Mouse (Mus musculus): Measurements from ENCODE around the gene Zkscan4. TPM values are rescaled to one million over a fixed set of nuclear protein-coding genes. Genes with fewer than 3 reads are reported as not detected.

The Zkscan4 gene
- not detected in 2 replicates for total RNA-seq (2023)

GRCm38 (mm10) chr13:21478759-21479670 lies at the start of gene Zkscan4, which contains the start of gene Gm10065:
Zkscan4 (plus strand) TSS chr13:21478907.
Gm10065 (minus strand) TSS chr13:21479441.

DNA sequence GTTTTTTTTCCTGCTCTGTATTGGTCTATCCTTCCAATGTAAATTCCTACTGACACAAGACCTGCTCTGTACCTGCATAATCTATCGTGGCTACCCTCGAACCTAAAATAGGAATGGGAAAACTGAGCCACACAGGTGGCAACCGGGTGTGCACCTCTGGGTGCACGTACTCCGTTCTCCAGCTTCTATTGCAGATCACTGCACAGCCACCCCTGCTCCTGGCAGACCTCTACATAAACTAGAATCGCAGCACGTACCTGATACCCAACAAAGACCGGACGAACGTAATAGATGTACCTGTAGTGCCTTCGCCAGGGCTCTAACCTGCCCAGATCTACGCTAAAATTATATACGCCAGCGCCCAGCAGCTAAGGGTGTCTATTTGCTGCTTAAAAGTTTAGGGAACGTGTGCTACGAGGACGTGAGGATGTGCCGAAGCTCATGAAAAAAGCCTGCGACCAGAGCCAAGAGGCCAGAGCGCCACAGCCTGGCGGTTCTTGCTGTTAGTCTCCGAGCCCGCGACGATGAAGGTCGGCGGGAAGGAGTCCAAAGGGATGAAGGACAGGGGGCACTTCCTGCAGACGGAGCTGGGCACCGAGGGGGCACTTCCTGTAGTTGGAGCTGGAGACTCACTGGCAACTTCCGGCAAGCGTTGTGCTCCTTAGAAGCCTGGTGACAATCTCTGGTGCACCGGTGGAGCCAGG lies 38.1 kb upstream of the Zkscan4 start, which contains the start of gene Pgbd1:
Gene Pgbd1 (minus strand): TSS at position 556 of the 704 bp plus-strand sequence.

GRCm38 (mm10) chr13:21453449-21453848 lies 25.3 kb upstream of the Zkscan4 start, which contains the start of gene Zscan26:
Zscan26 (minus strand) TSS chr13:21453730.

GRCm38 (mm10) chr13:21468061-21469019 lies 10.4 kb upstream of the Zkscan4 start, which contains the start of gene Nkapl:
Nkapl (minus strand) TSS chr13:21468509.

GRCm38 (mm10) chr13:21495080-21495479 lies 16.4 kb downstream of the Zkscan4 start, which contains the start of gene AK157302:
AK157302 (plus strand) TSS chr13:21495223.

GRCm38 (mm10) chr13:21501182-21501581 lies 22.5 kb downstream of the Zkscan4 start, which contains the start of gene Gm11273:
Gm11273 (minus strand) TSS chr13:21501418.

DNA sequence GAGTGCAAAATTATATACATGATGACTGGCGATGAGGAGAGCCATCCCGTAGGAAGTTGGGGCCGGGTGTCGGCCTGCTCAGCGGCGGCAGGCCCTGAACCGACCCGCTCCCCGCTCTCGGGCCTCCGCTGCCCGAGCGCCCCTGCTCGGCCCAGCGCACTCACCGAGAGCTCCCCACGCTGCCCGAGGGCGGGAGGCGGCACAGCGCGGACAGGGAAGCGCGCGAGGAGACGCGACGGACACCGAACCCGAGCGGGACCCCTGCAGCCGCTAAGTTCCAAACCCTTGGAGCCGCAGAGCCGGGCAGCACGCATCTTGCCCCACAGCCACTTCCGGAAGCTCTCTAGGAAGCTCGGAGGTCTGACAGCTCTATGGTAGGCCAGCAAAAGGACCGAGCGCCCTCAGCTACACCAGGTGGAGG lies 52.1 kb downstream of the Zkscan4 start, which contains the start of gene Zkscan8:
Gene Zkscan8 (minus strand): TSS at position 340 of the 421 bp plus-strand sequence.

Other genes with a start within 250 kb of the Zkscan4 start
- gene Gpx5, start 186.2 kb upstream of the Zkscan4 start, total RNA-seq (2023): not detected in 2 replicates
- not detected in 2 replicates for gene Gpx6, start 166.8 kb upstream of the Zkscan4 start, total RNA-seq (2023)
- not detected in 2 replicates for gene Olfr1367, start 132.0 kb upstream of the Zkscan4 start, total RNA-seq (2023)
- gene Zscan12, start 116.1 kb upstream of the Zkscan4 start, total RNA-seq (2023): 1.3 and 2.0 TPM in 2 replicates
- 20.2 and 21.4 TPM in 2 replicates for gene Zkscan3, start 76.2 kb upstream of the Zkscan4 start, total RNA-seq (2023)
- gene Pgbd1, start 37.8 kb upstream of the Zkscan4 start, total RNA-seq (2023): 0.44 TPM in 1 of 2 replicates, not detected in the other
- gene Zscan26, start 25.2 kb upstream of the Zkscan4 start, total RNA-seq (2023): 5.4 and 6.6 TPM in 2 replicates
- not detected in 2 replicates for gene Nkapl, start 10.4 kb upstream of the Zkscan4 start, total RNA-seq (2023)
- gene Gm10065, start 534 bp downstream of the Zkscan4 start, total RNA-seq (2023): not detected in 2 replicates
- 4.7 and 5.3 TPM in 2 replicates for gene AK157302, start 16.3 kb downstream of the Zkscan4 start, total RNA-seq (2023)
- gene Gm11273, start 22.5 kb downstream of the Zkscan4 start, total RNA-seq (2023): 9.1 and 10.0 TPM in 2 replicates
- 2.6 and 3.3 TPM in 2 replicates for gene Zkscan8, start 52.2 kb downstream of the Zkscan4 start, total RNA-seq (2023)
- not detected in 2 replicates for gene Olfr1366, start 63.9 kb downstream of the Zkscan4 start, total RNA-seq (2023)
- not detected in 2 replicates for gene Olfr1535, start 81.0 kb downstream of the Zkscan4 start, total RNA-seq (2023)
- gene Olfr1364, start 102.9 kb downstream of the Zkscan4 start, total RNA-seq (2023): not detected in 2 replicates
- not detected in 2 replicates for gene Olfr1362, start 135.1 kb downstream of the Zkscan4 start, total RNA-seq (2023)
- not detected in 2 replicates for gene Olfr11, start 163.6 kb downstream of the Zkscan4 start, total RNA-seq (2023)
- not detected in 2 replicates for gene Olfr1361, start 184.5 kb downstream of the Zkscan4 start, total RNA-seq (2023)
- gene Olfr1360, start 198.5 kb downstream of the Zkscan4 start, total RNA-seq (2023): not detected in 2 replicates
- not detected in 2 replicates for gene Olfr1359, start 219.2 kb downstream of the Zkscan4 start, total RNA-seq (2023)
- 555 and 664 TPM in 2 replicates for gene Hist1h2bl, start 237.2 kb downstream of the Zkscan4 start, total RNA-seq (2023)
- 246 and 285 TPM in 2 replicates for gene Hist1h2ai, start 237.5 kb downstream of the Zkscan4 start, total RNA-seq (2023)
- gene Hist1h3h, start 238.8 kb downstream of the Zkscan4 start, total RNA-seq (2023): 883 and 948 TPM in 2 replicates
- gene Hist1h2bm, start 243.1 kb downstream of the Zkscan4 start, total RNA-seq (2023): 134 and 170 TPM in 2 replicates